Mouse (Mus musculus): ENCODE results near the gene Adamts9. TPM values are rescaled to one million over a fixed set of nuclear protein-coding genes. Genes with fewer than 3 reads are reported as not detected.

Adamts9 gene
- total RNA-seq, 4 experiments from 2014 or later: 15.1 to 22.1 (median 18.6) TPM

- no peak for DNase-seq
Observed at GRCm38 (mm10) chr6:92804254-92804971, 138.9 kb downstream of the Adamts9 start.

DNA sequence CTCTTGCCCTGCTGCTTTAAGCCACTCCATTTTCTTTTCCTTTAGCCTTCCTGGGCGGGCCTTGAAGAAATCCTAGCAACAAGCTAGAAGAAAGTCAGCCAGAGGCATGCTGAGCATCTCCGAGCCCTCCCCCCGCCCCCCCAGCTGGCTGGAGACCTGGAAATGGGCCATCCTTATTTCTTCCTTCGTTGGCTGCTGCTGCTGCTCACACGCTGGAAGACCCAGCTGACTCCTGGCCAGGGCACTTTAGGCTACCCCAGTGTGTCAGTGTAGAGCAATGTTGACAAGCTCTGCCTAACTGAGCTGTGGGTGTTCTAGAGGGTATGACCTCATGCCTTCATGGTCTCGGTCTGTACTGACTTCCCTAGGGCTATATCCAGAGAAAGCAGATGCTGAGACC, 140.1 kb downstream of the Adamts9 start:
- DNase-seq: no peak

DNA sequence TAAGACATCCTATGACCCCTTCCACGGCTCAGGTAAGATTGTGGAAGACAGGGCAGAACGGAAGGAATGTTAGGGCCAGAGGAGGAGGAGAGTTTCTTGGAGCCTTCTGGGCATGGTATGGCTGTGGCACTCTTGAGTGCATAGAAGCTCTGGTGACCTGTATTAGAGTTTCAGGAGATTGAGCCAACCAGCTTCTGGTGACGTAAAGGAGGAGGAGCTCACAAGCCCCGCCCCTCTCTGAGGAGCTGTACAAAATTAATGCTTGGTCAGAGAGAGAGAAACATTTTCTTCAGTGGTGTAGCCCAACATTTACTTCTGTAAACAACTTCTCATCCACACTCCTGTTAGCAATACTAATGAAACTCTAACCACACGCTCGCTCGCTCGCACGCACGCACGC, 140.9 kb downstream of the Adamts9 start:
- no peak for DNase-seq

GRCm38 (mm10) chr6:92801462-92801861, 141.8 kb downstream of the Adamts9 start:
- no peak for DNase-seq

GRCm38 (mm10) chr6:92793804-92794203, 149.5 kb downstream of the Adamts9 start:
- DNase-seq: no peak

- peak; percentile 81 for DNase-seq
Observed at GRCm38 (mm10) chr6:92787376-92787712, 155.9 kb downstream of the Adamts9 start.

- DNase-seq: no peak
Observed at GRCm38 (mm10) chr6:92786701-92787375, 156.5 kb downstream of the Adamts9 start.

- no peak for DNase-seq
Observed at GRCm38 (mm10) chr6:92784782-92785181, 158.5 kb downstream of the Adamts9 start.

DNA sequence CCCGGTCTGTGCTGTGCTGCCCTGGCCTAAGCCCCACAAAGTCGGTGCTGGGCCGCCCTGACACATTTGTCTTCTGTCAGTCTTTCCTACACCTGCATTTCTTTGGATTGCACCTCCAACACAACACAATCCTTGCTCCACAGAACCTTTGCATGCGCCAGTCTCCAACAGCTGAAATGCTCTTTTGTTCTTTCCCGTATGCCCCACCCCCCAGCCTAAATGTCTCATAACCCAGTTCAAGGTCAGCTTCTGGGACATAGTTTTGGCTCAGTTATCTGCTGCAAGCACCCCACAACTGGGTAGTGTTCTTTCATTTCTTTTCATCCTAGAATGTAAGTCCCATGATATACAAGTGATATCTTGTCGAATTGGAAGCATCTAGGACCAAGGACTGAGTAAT, 161.8 kb downstream of the Adamts9 start:
- no peak for DNase-seq

DNA sequence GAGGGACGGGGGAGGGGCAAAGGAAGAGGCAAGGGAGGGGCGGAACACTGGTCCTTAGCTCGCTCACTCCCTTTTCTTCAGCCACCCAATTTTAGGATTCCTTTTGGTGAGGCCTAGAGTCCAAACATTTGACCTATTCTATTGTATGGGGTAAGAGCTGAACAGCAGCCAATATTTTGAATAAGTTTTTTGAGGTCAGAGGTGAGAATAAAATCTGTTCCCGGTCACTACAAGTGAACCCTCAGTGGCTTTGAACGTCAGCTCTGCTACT, 163.4 kb downstream of the Adamts9 start:
- no peak for DNase-seq

DNA sequence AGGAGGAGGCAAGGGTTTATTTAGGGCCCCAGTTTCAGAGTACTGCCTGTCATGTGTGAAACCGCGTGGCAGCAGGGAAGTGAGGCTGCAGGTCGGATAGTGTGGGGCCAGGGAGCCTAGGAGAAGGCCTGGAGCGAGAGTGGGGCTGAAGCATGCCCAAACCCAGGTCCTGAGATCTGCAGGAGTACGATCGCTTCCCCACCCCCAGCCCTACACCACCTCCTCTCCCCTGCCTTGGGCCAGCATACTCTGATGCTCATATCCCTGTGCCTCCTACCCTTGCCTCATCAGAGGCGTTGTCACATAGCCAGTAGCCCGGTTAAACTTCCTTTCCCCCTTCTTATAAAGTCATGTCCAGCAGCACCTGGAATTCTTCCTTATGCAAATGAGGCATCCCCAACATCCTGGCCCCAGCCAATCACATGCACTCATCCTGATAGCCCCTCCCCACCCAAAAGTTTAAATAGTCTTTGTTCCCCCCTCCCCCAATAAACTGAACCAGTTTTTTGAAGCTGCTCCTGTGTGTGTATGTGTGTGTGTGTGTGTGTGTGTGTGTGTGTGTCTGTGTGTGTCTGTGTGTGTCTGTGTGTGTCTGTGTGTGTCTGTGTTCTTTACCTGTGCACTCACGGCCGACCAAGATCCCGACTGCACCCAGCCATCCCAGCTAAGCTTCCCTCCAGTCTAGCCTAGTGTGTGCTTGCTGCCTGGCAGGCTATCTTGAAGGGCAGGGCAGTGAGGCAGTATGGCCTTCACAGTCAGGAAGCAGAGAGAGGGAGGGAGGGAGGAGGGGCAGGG, 164.0 kb downstream of the Adamts9 start:
- peak; percentile 55 for DNase-seq

DNA sequence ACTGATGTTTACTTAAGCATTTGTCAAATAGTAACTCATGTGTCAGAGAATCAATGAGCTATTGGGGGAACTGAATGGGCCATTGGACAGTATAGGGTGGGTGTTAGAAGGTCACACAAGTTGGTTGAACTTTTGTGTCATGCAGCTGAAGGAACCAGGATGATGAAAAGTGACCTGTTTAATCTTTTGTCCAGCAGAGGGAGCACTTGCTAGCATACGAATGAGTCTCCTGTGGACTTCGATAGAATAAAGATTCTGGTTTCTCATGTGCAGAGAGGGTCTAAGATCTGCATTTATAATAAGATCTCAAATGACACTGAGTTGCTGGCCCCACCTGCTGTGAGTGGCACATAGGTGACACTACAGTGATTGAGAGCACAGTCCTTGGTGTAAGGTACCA, 166.9 kb downstream of the Adamts9 start:
- no peak for DNase-seq

DNA sequence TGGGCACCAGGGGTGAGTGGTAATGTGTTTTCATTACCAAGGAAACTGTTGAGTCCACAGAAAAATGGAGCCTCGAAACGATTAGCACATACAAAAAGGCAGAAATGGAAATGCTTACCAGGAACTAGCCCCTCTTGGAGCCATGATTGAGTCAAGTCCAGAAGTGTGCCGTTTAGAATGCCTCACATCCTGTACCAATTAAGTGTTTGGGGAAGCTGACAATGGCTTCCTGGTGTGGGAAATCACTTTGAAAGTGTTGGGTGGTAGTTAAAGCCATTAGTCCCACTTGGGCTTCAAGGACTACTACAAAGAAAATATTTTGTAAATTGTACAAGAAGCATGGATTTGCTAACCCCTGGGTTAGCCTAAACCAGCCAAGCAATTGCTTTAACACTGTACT, 180.9 kb downstream of the Adamts9 start:
- no peak for DNase-seq

DNA sequence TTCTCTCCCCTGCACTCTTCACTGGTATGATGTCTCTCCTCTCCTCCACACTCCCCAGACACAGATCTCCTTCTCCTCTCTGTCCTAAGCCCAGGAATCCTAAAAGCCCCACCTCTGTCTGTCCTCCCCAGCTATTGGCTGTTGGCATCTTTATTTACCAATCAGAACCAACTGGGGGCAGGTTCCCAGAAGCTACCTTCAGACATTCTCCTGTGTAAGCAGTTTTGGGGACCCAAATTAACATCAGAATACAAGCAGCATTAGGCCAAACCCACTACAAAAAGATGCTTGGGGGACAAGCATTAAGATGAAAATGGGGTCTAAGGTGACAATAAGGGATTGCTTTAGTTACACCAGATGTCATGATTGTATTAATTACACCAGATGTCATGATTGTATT, 183.7 kb downstream of the Adamts9 start:
- no peak for DNase-seq

DNA sequence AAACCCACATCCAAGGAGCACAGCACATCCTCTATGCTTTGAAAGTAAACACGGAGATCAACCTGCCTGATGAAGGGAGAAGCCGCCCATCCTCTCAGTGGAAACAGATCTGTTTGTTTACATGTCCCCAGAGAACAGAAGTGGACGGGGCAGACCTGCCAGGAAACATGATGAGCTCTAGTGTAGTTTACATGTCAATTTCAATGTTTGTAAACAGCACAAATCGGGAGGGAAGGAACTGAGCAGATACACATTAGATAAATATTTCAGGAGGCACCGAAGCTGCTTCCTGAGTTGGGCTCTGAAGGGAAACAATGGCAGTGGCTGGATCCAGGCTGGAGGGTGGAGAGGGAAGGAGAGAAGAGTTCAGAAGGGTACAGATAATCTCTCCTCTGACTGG, 187.5 kb downstream of the Adamts9 start:
- no peak for DNase-seq

DNA sequence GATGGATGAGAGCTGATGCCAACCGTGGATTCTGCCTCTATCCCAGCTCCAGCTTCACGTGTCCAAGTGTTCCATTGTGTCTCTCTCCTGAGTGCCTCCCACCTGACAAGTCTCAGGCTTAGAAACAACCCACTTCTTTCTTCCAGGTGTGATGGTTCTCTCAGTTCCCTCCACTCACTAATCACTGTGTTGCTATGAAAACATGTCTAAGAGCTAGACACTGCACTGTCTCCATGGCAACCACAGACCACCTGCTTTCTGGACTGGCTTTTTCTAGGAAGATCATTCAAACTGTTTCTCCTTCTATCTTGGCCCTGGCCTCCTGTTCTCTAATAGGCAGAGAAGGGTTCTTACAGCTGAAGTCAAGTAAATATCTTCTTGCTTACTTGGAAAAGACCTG, 190.6 kb downstream of the Adamts9 start:
- no peak for DNase-seq

DNA sequence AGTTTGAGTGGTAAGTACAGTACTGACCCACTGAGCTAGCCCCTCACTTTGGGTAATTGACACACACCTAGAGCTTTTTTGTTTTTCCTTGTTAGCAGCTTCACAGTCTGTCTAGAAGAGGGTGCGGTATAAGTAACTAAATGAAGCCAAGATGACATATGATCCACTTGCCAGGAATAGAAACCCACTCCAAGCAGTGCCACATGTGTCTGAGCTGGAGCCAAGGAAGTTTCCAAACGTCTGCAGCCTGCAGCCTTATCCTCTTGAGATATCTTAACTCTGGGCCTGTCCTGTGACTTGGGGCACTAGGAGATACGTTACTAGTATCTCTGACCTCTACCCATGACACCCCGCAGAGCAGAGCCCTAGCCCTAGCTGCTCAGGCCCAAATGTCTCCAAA, 193.9 kb downstream of the Adamts9 start:
- no peak for DNase-seq

DNA sequence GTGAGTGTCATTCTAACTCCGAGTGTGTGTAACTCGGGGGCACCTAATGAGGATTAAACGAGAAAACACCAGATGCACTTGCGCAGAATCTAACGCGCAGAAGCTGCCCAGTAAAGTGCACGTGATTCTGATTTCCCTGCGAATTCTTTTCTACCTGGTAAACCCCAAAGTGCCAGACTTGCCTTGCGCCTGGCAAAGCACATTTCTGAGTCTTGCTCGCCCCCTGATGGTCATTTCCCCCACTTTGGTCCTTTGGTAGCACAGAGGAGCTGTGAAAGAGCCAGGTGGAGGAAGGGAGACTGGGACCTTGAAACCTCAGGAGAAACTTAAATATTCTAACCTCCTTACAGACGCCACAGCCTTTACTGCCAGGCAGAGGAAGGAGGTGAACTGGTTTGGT, 199.7 kb downstream of the Adamts9 start:
- peak; percentile 26 for DNase-seq

GRCm38 (mm10) chr6:92737116-92737515, 206.2 kb downstream of the Adamts9 start:
- DNase-seq: no peak

- no peak for DNase-seq
Observed at GRCm38 (mm10) chr6:92733651-92734050, 209.6 kb downstream of the Adamts9 start.

GRCm38 (mm10) chr6:92728514-92728913, 214.8 kb downstream of the Adamts9 start:
- no peak for DNase-seq

- peak; percentile 60 for DNase-seq
Observed at GRCm38 (mm10) chr6:92728084-92728483, 215.2 kb downstream of the Adamts9 start.

DNA sequence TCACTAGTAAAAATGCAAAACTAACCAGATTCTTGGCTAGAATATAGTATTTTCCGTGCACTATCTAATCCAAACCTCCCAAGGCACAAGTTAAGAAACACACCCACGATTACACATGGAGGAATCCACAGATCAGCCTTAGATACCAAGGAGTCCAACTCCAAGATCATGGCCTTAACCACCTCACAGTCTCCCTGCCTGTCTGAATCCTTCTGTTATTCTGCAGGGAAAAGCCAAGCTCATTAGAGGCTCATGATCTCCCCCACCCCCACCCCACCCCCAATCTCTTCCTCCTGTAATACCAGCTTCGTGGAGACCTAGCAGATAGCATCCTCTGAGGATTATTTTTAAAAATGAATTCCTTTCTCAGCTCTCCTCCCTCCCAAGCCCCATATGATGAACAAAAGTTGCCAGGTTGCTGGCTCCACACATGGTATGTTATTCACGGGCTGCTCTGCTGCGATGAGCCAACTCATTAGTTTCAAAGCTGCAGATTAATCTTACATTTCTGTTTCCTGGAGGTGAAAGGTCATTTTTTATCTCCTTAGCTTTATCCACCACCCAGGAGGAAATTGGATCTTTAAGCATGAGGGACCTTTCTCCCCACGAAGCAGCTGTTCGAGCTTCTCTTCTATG, 215.8 kb downstream of the Adamts9 start:
- no peak for DNase-seq
